Mouse (Mus musculus) myocyte (in vitro differentiated cells): ENCODE results near the gene Krtap4-1. TPM values are rescaled to one million over a fixed set of nuclear protein-coding genes. Genes with fewer than 3 reads are reported as not detected.
"Not testable (repeated sequence)": the region's sequence is repeated elsewhere in the genome, so short reads cannot be mapped to it uniquely, and the experiment has no call there.

Experiments
- H3K27me3 ChIP-seq: one replicate; pipeline ENCODE4 v1.6.1; 2011; ENCODE audit not compliant: control insufficient read depth, insufficient read depth, insufficient read length
- H3K36me3 ChIP-seq: one replicate; pipeline ENCODE4 v1.6.1; 2011; ENCODE audit not compliant: control insufficient read depth, insufficient read depth
- H3K4me2 ChIP-seq: one replicate; pipeline ENCODE4 v1.6.1; 2011; ENCODE audit warnings: low read depth, control low read depth
- H3K4me3 ChIP-seq: one replicate; pipeline ENCODE4 v1.5.1; 2011; ENCODE audit warnings: mild to moderate bottlenecking, control low read depth, moderate library complexity
- H3K79me2 ChIP-seq: one replicate; pipeline ENCODE4 v1.6.1; 2011; ENCODE audit not compliant: control insufficient read depth, insufficient read depth
- H3ac ChIP-seq: one replicate; pipeline ENCODE4 v1.6.1; 2011; ENCODE audit not compliant: control insufficient read depth, insufficient read length
- CEBPB ChIP-seq: IDR thresholded peaks from 2 replicates; pipeline ENCODE4 v1.6.1; 2011; ENCODE audit warnings: mild to moderate bottlenecking, moderate library complexity; ENCODE audit not compliant: poor library complexity, insufficient read depth, severe bottlenecking
- E2F4 ChIP-seq: IDR thresholded peaks from one replicate; pipeline ENCODE4 v1.6.1; 2011; ENCODE audit warnings: mild to moderate bottlenecking, control low read depth, moderate library complexity; ENCODE audit not compliant: insufficient read depth
- MAX ChIP-seq: IDR thresholded peaks from one replicate; pipeline ENCODE4 v1.6.1; 2011; ENCODE audit warnings: low read depth, mild to moderate bottlenecking, control low read depth
- MYOD1 ChIP-seq, 3 experiments: IDR thresholded peaks; one replicate each; pipeline ENCODE4 v1.6.1; 2011; ENCODE audit warnings: control low read depth in 2 of 3, low read depth in 2 of 3, mild to moderate bottlenecking in 2 of 3, moderate library complexity in 1 of 3; ENCODE audit not compliant: insufficient read length in 2 of 3, control insufficient read depth in 1 of 3
- MYOG ChIP-seq, 3 experiments: IDR thresholded peaks; one replicate each; pipeline ENCODE4 v1.6.1; 2011; ENCODE audit warnings: control low read depth in 2 of 3, low read depth in 2 of 3, mild to moderate bottlenecking in 2 of 3; ENCODE audit not compliant: insufficient read length in 2 of 3, control insufficient read depth in 1 of 3, insufficient read depth in 1 of 3
- POLR2A ChIP-seq: IDR thresholded peaks from one replicate; pipeline ENCODE4 v1.6.1; 2011; ENCODE audit warnings: low read depth, mild to moderate bottlenecking, control low read depth, moderate library complexity; ENCODE audit not compliant: insufficient read length
- POLR2AphosphoS2 ChIP-seq: IDR thresholded peaks from one replicate; pipeline ENCODE4 v1.6.1; 2011; ENCODE audit warnings: low read depth, control low read depth; ENCODE audit not compliant: insufficient read length
- REST ChIP-seq: IDR thresholded peaks from one replicate; pipeline ENCODE4 v1.6.1; 2011; ENCODE audit warnings: mild to moderate bottlenecking, control low read depth, moderate library complexity; ENCODE audit not compliant: insufficient read depth, insufficient read length
- SRF ChIP-seq: IDR thresholded peaks from one replicate; pipeline ENCODE4 v1.6.1; 2011; ENCODE audit warnings: low read depth; ENCODE audit not compliant: control insufficient read depth, insufficient read length
- TCF12 ChIP-seq: IDR thresholded peaks from one replicate; pipeline ENCODE4 v1.6.1; 2011; ENCODE audit warnings: mild to moderate bottlenecking, control low read depth; ENCODE audit not compliant: poor library complexity, insufficient read depth, severe bottlenecking
- TCF3 ChIP-seq: IDR thresholded peaks from one replicate; pipeline ENCODE4 v1.6.1; 2011; ENCODE audit warnings: low read depth, control low read depth; ENCODE audit not compliant: insufficient read length
- USF1 ChIP-seq: IDR thresholded peaks from one replicate; pipeline ENCODE4 v1.6.1; 2011; ENCODE audit warnings: low read depth, mild to moderate bottlenecking, control low read depth, moderate library complexity
- polyA plus RNA-seq: library from polyadenylated mRNA; unstranded; fragments of >200 nt; fragmentation: generic; extraction: Trizol; gene quantifications from one replicate; pipeline ENCODE4 v1.2.1, GENCODE M21; 2012; ENCODE audit warnings: missing spikeins

The Krtap4-1 gene
- polyA plus RNA-seq, 1 experiment: not detected

DNA sequence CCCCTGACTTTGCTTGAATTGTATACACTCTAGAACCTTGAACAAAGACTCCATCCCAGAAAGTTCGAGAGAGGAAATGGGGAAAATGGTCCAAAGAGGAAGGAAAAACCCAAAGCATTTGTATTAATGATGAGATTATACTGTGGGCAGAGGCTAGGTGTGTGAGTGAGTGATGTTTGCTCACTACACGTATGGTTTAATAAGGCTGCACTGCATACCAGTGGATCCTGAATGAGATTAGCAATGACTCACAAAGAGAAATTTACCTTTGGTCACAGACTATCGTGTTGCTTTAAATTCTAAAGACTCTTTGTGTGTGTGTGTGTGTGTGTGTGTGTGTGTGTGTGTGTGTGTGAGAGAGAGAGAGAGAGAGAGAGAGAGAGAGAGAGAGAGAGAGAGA lies 2.9 kb upstream of the Krtap4-1 start:
- no peak overlapping the region for H3K4me3 ChIP-seq
- H3K4me2 ChIP-seq: no peak overlapping the region
- no peaks in the 10 kb centered on the region for H3K36me3 ChIP-seq
- H3ac ChIP-seq: no peak overlapping the region
- H3K27me3 ChIP-seq: no peaks in the 10 kb centered on the region
- no peak for TF ChIP-seq SRF
- TF ChIP-seq USF1: no peak
- no peaks in the 10 kb centered on the region for H3K79me2 ChIP-seq

GRCm38 (mm10) chr11:99620335-99620734 lies 7.7 kb downstream of the Krtap4-1 start, which contains the start of gene Gm11562:
Gene Gm11562 (minus strand): TSS chr11:99620435.
- Histone ChIP-seq H3K79me2 (no peaks in the 10 kb centered on the region), H3ac (no peak within 1 kb of the TSS), H3K36me3 (no peaks in the 10 kb centered on the region), H3K4me3 (no peak within 1 kb of the TSS), H3K4me2 (no peak within 1 kb of the TSS), H3K27me3 (no peaks in the 10 kb centered on the region)
- TF ChIP-seq USF1: no peak
- TF ChIP-seq MYOD1 (IDR thresholded peaks at IDR 0.05; ENCODE audit: control insufficient read depth in 1 of 3, insufficient read length in 2 of 3, low read depth in 2 of 3): no peak
- TF ChIP-seq SRF: no peak
- no peak for TF ChIP-seq MAX
- TF ChIP-seq POLR2AphosphoS2: no peak
- TF ChIP-seq TCF12: no peak
- no peak for TF ChIP-seq TCF3
- no peak for TF ChIP-seq E2F4

GRCm38 (mm10) chr11:99614796-99615363 lies 13.2 kb downstream of the Krtap4-1 start, which contains the start of gene Krtap2-4:
Gene Krtap2-4 (minus strand): TSS chr11:99614846.
- H3K4me3 ChIP-seq: no peak within 1 kb of the TSS
- H3K4me2 ChIP-seq: no peak within 1 kb of the TSS
- no peak within 1 kb of the TSS for H3ac ChIP-seq
- no peaks in the 10 kb centered on the region for H3K36me3 ChIP-seq
- no peaks in the 10 kb centered on the region for H3K79me2 ChIP-seq
- TF ChIP-seq TCF12 (no peak), CEBPB (no peak), POLR2AphosphoS2 (no peak), USF1 (no peak), POLR2A (no peak), MYOD1 (IDR thresholded peaks at IDR 0.05; ENCODE audit: control insufficient read depth in 1 of 3, insufficient read length in 2 of 3, low read depth in 2 of 3) (no peak), MYOG (IDR thresholded peaks at IDR 0.05; ENCODE audit: control insufficient read depth in 1 of 3, insufficient read depth in 1 of 3, insufficient read length in 2 of 3, low read depth in 2 of 3) (no peak), REST (no peak), MAX (no peak), TCF3 (no peak)
- H3K27me3 ChIP-seq: no peaks in the 10 kb centered on the region

- not testable (repeated sequence) for H3K4me2 ChIP-seq, H3K27me3 ChIP-seq, H3K36me3 ChIP-seq, H3K79me2 ChIP-seq, H3K4me3 ChIP-seq, H3ac ChIP-seq
These were observed 17.9 kb downstream of the Krtap4-1 start, which contains the start of gene Gm11937 for GRCm38 (mm10) chr11:99610089-99610488. Gene Gm11937 (minus strand): TSS chr11:99610189.

- Histone ChIP-seq H3K27me3 (no peaks in the 10 kb centered on the region), H3K79me2 (no peaks in the 10 kb centered on the region), H3K36me3 (no peaks in the 10 kb centered on the region), H3ac (no peak overlapping the region), H3K4me3 (no peak overlapping the region), H3K4me2 (no peak overlapping the region)
- TF ChIP-seq REST: no peak
- TF ChIP-seq POLR2A: no peak
- no peak for TF ChIP-seq E2F4
- no peak for TF ChIP-seq MYOG (IDR thresholded peaks at IDR 0.05; ENCODE audit: control insufficient read depth in 1 of 3, insufficient read depth in 1 of 3, insufficient read length in 2 of 3, low read depth in 2 of 3)
- TF ChIP-seq MYOD1 (IDR thresholded peaks at IDR 0.05; ENCODE audit: control insufficient read depth in 1 of 3, insufficient read length in 2 of 3, low read depth in 2 of 3): no peak
- no peak for TF ChIP-seq POLR2AphosphoS2
- TF ChIP-seq SRF: no peak
- no peak for TF ChIP-seq USF1
- no peak for TF ChIP-seq TCF12
- no peak for TF ChIP-seq CEBPB
- TF ChIP-seq MAX: no peak
- no peak for TF ChIP-seq TCF3
These were observed 18.9 kb downstream of the Krtap4-1 start for GRCm38 (mm10) chr11:99609126-99609525.

GRCm38 (mm10) chr11:99603208-99603607 lies 24.8 kb downstream of the Krtap4-1 start, which contains the start of gene Gm11938:
Gene Gm11938 (minus strand): TSS chr11:99603308.
- not testable (repeated sequence) for H3K36me3 ChIP-seq, H3K79me2 ChIP-seq, H3ac ChIP-seq, H3K4me3 ChIP-seq, H3K4me2 ChIP-seq, H3K27me3 ChIP-seq
